Mouse (Mus musculus): ENCODE data around the gene Apela. TPM values are rescaled to one million over a fixed set of nuclear protein-coding genes. Genes with fewer than 3 reads are reported as not detected.

Apela gene
- polyA plus RNA-seq, 1 experiment = 0.28 TPM

- Histone ChIP-seq H3K27ac (ENCODE audit: control insufficient read depth, insufficient read depth, low read length) (no peak overlapping the region), H3K4me1 (replicated peaks; ENCODE audit: control insufficient read depth, insufficient read depth, low read length) (no peaks in the 10 kb centered on the region), H3K27me3 (ENCODE audit: control insufficient read depth, insufficient read depth, low read length) (no peaks in the 10 kb centered on the region), H3K4me3 (ENCODE audit: control insufficient read depth, insufficient read depth, low read length) (no peak overlapping the region), H3K36me3 (ENCODE audit: control insufficient read depth, insufficient read depth, low read length) (no peaks in the 10 kb centered on the region)
- 66% methylated on average over 10 of the region's 10 CpGs for WGBS
- TF ChIP-seq POLR2A (IDR thresholded peaks at IDR 0.05; ENCODE audit: control insufficient read depth, extremely low read depth, insufficient read depth, low read length, poor library complexity) = no peak
- no peak for TF ChIP-seq CTCF (IDR thresholded peaks at IDR 0.05; ENCODE audit: borderline replicate concordance, control insufficient read depth, extremely low read depth, insufficient read depth, low read length, poor library complexity)
- DNase-seq = no peak
These were observed 30.7 kb upstream of the Apela start for GRCm38 (mm10) chr8:65067694-65068472.

GRCm38 (mm10) chr8:65067031-65067430 lies 29.9 kb upstream of the Apela start:
- H3K36me3 ChIP-seq (ENCODE audit: control insufficient read depth, insufficient read depth, low read length) = no peaks in the 10 kb centered on the region
- DNase-seq = no peak
- no peak for TF ChIP-seq POLR2A (IDR thresholded peaks at IDR 0.05; ENCODE audit: control insufficient read depth, extremely low read depth, insufficient read depth, low read length, poor library complexity)
- TF ChIP-seq CTCF (IDR thresholded peaks at IDR 0.05; ENCODE audit: borderline replicate concordance, control insufficient read depth, extremely low read depth, insufficient read depth, low read length, poor library complexity) = no peak
- H3K4me3 ChIP-seq (ENCODE audit: control insufficient read depth, insufficient read depth, low read length) = no peak overlapping the region
- H3K27me3 ChIP-seq (ENCODE audit: control insufficient read depth, insufficient read depth, low read length) = no peaks in the 10 kb centered on the region
- 92% methylated on average over 4 of the region's 4 CpGs for WGBS
- no peaks in the 10 kb centered on the region for H3K4me1 ChIP-seq (replicated peaks; ENCODE audit: control insufficient read depth, insufficient read depth, low read length)
- H3K27ac ChIP-seq (ENCODE audit: control insufficient read depth, insufficient read depth, low read length) = no peak overlapping the region

- no peak for DNase-seq
- Histone ChIP-seq H3K36me3 (ENCODE audit: control insufficient read depth, insufficient read depth, low read length) (no peaks in the 10 kb centered on the region), H3K27ac (ENCODE audit: control insufficient read depth, insufficient read depth, low read length) (no peak overlapping the region), H3K4me3 (ENCODE audit: control insufficient read depth, insufficient read depth, low read length) (no peak overlapping the region), H3K27me3 (ENCODE audit: control insufficient read depth, insufficient read depth, low read length) (no peaks in the 10 kb centered on the region), H3K4me1 (replicated peaks; ENCODE audit: control insufficient read depth, insufficient read depth, low read length) (no peaks in the 10 kb centered on the region)
- TF ChIP-seq POLR2A (IDR thresholded peaks at IDR 0.05; ENCODE audit: control insufficient read depth, extremely low read depth, insufficient read depth, low read length, poor library complexity) (no peak), CTCF (IDR thresholded peaks at IDR 0.05; ENCODE audit: borderline replicate concordance, control insufficient read depth, extremely low read depth, insufficient read depth, low read length, poor library complexity) (no peak)
- WGBS = 98% methylated on average over 3 of the region's 3 CpGs
These were observed 28.5 kb upstream of the Apela start for GRCm38 (mm10) chr8:65065622-65066021.

GRCm38 (mm10) chr8:65064071-65064470 lies 26.9 kb upstream of the Apela start:
- no peak for DNase-seq
- WGBS = 74% methylated on average over 2 of the region's 2 CpGs

GRCm38 (mm10) chr8:65062195-65062594 lies 25.1 kb upstream of the Apela start:
- WGBS = 89% methylated on average over 4 of the region's 4 CpGs
- Histone ChIP-seq H3K27ac (ENCODE audit: control insufficient read depth, insufficient read depth, low read length) (no peak overlapping the region), H3K4me3 (ENCODE audit: control insufficient read depth, insufficient read depth, low read length) (no peak overlapping the region), H3K4me1 (replicated peaks; ENCODE audit: control insufficient read depth, insufficient read depth, low read length) (no peaks in the 10 kb centered on the region), H3K36me3 (ENCODE audit: control insufficient read depth, insufficient read depth, low read length) (no peaks in the 10 kb centered on the region), H3K27me3 (ENCODE audit: control insufficient read depth, insufficient read depth, low read length) (no peaks in the 10 kb centered on the region)
- DNase-seq = no peak
- no peak for TF ChIP-seq CTCF (IDR thresholded peaks at IDR 0.05; ENCODE audit: borderline replicate concordance, control insufficient read depth, extremely low read depth, insufficient read depth, low read length, poor library complexity)
- no peak for TF ChIP-seq POLR2A (IDR thresholded peaks at IDR 0.05; ENCODE audit: control insufficient read depth, extremely low read depth, insufficient read depth, low read length, poor library complexity)

More at GRCm38 (mm10) chr8:65064071-65064470, 26.9 kb upstream of the Apela start:
- Histone ChIP-seq H3K27me3 (ENCODE audit: control insufficient read depth, insufficient read depth, low read length) (no peaks in the 10 kb centered on the region), H3K4me1 (replicated peaks; ENCODE audit: control insufficient read depth, insufficient read depth, low read length) (no peaks in the 10 kb centered on the region), H3K27ac (ENCODE audit: control insufficient read depth, insufficient read depth, low read length) (no peak overlapping the region), H3K4me3 (ENCODE audit: control insufficient read depth, insufficient read depth, low read length) (no peak overlapping the region), H3K36me3 (ENCODE audit: control insufficient read depth, insufficient read depth, low read length) (no peaks in the 10 kb centered on the region)
- no peak for TF ChIP-seq CTCF (IDR thresholded peaks at IDR 0.05; ENCODE audit: borderline replicate concordance, control insufficient read depth, extremely low read depth, insufficient read depth, low read length, poor library complexity)
- no peak for TF ChIP-seq POLR2A (IDR thresholded peaks at IDR 0.05; ENCODE audit: control insufficient read depth, extremely low read depth, insufficient read depth, low read length, poor library complexity)

- no peaks in the 10 kb centered on the region for H3K4me1 ChIP-seq (replicated peaks; ENCODE audit: control insufficient read depth, insufficient read depth, low read length)
- no peaks in the 10 kb centered on the region for H3K27me3 ChIP-seq (ENCODE audit: control insufficient read depth, insufficient read depth, low read length)
- TF ChIP-seq CTCF (IDR thresholded peaks at IDR 0.05; ENCODE audit: borderline replicate concordance, control insufficient read depth, extremely low read depth, insufficient read depth, low read length, poor library complexity) = no peak
- no peak for TF ChIP-seq POLR2A (IDR thresholded peaks at IDR 0.05; ENCODE audit: control insufficient read depth, extremely low read depth, insufficient read depth, low read length, poor library complexity)
- DNase-seq = no peak
- WGBS = 93% methylated on average over 4 of the region's 4 CpGs
- no peak overlapping the region for H3K27ac ChIP-seq (ENCODE audit: control insufficient read depth, insufficient read depth, low read length)
- H3K36me3 ChIP-seq (ENCODE audit: control insufficient read depth, insufficient read depth, low read length) = no peaks in the 10 kb centered on the region
- H3K4me3 ChIP-seq (ENCODE audit: control insufficient read depth, insufficient read depth, low read length) = no peak overlapping the region
These were observed 19.6 kb upstream of the Apela start for GRCm38 (mm10) chr8:65056722-65057121.

All from thymus, adult 2 months (tissue).